Mouse (Mus musculus) 3134 (cell line): ENCODE measurements at regions not wholly inside any gene's neighbourhood (a gene's known extent, or its start where the extent isn't known, plus 50 kb on each side); places are given as distances from the start of the nearest gene placed in this dataset.

Source experiments
- DNase-seq: peaks from one replicate; pipeline ENCODE4 v3.0.0-alpha.2; 2011; ENCODE audit warnings: low spot score; ENCODE audit not compliant: insufficient read length; ENCODE audit errors: extremely low read depth

- DNase-seq, result no peak
These were observed 114.4 kb downstream of the Lca5 start for GRCm38 (mm10) chr9:83326437-83327086.

DNA sequence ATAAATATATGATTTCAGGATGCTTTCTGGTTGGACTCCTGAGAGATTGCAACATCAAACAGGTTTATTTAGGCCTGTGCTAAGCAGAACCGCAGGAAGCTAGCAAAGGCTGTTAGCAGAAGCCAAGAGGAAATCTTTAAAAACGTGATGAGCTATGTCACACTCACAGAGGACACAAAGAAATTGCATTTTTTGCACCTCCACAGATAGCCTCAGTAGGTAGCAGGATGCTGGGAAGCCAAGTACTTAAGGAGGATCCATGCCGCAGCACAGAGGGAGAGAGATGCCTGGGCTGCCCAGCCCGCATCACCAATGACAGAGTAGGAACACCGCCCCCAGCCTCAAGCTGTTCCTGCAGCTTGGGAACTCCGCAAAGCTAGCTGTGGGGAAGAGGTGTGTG is 115.0 kb downstream of the Lca5 start:
- DNase-seq, result no peak

DNA sequence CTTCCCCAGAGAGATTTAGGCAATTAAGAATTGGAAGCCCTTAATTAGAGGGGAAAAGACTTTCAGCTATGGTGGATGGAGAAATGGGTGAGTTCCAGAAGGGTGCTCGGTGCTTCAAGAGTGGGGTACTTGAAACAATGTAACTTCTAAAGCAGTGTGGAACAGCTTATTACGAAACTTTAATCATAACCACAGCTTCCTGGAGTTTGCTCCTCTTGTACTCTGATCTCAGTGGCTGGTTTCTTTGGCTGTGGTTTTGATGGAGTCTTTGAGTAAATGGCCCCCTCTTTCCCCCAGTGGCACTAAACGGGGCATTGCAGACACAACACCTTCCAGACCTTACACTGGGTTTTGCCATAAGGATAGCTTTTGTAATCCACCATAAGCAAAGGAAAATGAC is 116.6 kb downstream of the Lca5 start:
- DNase-seq, result no peak

DNA sequence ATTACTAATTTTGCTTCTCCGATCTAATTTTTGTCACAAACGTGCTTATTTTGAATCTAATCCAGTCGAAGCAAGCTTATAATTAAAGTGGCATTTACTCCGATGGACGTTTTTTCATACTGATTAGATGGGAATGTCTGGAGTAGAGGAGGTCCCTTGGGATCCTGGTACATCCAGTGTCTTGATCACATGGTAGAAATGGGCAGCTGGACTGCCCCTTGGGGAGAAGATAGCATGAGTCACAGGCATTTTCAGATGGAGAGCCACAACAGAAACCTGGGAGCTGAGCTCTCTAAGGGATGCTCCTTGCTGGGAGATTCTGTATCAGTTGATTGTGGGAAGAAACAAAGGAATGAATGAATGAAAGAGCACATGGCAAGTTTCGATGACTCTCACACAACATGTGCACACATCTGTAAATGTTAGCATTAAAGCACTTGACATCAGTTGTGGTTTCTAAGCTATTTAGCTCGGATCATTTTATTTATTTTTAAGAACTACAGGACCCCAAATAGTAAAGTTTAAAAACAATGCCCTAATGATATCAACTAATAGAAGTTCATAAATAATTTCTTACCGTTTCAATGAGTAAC is 117.8 kb downstream of the Lca5 start:
- DNase-seq, result peak; percentile 9

DNA sequence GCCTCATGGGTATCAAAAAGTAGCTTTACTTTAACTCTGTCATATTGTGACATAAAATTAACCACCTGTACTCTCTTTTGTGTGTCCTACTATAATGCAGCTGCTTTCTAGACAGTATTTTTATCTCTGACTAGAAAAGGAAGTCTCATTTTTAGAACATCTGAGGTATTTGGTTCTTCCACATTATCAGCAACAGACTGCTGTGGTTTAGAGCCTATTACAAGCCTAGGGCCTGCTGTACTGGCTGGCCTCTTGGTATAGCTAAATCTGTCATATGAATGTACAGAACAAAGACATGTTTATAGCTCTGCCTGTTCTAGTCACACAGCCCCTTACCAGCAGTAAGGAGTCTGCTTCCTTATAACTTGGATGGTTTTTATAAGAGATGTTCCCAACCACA is 119.1 kb downstream of the Lca5 start:
- DNase-seq, result no peak

DNA sequence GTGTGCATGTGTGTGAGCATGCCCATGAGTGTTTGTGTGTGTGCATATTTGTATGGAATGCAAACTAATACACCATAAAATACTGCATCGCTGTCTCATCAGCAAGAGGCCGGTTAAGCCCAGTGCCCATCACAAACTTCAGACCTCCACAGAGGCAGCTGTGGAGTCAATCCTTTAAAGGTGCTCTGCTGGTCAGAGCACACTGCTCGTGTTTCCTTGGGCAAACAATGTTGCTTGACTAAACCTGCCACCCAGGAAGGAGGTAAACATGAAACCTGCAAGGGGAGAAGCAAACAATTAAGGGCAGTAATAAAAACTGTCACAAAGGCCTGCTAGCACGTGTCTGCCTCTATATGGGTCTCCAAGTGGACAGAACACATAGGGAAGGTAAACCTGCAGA is 120.1 kb downstream of the Lca5 start:
- no peak for DNase-seq

GRCm38 (mm10) chr9:83316818-83317162 is 124.1 kb downstream of the Lca5 start:
- DNase-seq, result no peak

DNA sequence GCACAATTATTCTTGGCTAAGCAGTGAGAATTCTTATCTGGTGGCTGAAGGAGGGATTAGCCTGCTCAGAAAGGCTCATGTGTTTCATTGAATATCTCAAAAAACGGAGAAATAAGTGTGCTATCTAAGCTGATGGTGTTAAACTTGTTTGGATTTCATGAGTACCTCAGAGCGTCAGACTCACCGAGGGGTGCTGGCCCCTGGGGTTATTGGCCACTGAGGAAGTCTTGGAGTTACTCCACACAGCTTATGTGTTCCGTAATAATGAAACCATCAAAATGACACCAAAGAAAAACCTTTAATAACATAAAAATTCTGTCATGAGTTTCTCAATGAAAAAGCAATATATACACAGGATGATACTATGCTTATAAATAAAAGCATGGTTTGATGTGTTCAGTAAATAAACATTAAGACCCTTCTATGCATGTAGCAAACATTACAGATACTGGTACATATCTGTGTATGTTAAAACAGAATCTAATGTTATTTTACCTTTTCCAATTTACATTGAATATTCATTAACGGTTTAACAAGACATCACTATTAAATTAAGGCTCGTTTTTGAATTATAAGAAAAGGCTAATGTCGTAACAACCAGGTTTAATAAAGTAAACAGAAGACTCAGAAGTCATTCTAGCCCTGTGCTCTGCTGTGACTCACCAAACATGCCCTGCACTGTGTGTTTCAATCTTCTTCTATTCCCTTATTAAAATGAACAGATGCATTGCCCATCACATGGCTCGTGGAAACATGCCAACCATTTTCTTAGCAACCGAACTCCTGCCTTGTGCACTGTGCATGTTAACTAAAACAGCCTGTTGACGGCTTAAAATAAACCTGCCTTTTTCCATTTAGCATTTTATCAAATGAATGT is 124.7 kb downstream of the Lca5 start:
- peak; percentile 13 for DNase-seq

GRCm38 (mm10) chr9:83308771-83309170 is 132.2 kb downstream of the Lca5 start:
- no peak for DNase-seq

DNA sequence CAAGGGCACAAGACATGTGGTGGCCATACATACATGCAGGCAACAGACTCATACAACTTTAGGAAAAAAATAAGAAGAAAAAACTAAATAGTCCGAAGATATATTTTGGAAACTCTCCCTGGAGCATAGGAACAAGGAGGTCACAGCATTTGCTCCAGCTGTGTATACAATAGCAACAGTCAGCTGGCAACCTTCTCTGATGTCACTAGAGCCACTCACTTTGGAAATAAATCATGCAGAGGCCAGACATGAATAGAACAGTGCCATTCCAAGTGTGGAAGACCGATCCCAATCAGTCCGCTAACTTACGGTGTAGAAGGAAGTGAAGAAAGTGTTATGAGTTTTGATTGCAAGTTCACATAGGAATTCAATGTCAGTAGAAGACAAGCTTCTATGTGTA is 132.8 kb downstream of the Lca5 start:
- DNase-seq, result no peak

DNA sequence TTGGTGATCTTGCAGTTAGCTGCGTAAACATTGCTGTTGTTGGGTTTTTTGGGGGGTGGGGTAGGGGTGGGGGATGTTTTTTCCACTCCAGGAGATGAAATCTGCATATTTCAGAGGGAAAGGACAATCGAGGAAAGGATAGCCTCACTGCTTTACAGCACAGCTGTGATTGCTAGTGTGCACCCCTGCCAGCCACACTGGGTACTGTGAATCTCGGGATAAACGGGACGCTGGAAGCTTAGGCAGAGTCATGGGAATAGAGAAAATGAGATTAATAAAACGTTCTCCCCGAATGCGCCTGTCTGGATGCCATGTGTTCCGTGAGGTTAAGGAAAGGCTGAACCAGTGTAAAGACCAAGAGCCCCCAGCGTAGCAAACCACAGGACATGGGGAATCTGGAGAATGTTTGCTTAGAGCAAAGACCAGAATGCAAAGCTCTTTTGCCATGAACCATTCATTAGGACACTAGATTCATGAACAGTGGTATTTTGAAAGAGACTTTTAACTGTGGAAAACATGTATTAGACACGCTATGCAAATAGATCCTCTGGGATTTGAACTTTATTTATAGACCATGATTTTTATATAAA is 133.5 kb downstream of the Lca5 start:
- DNase-seq, result no peak

GRCm38 (mm10) chr9:83304925-83305324 is 136.0 kb downstream of the Lca5 start:
- no peak for DNase-seq

GRCm38 (mm10) chr9:83300500-83300899 is 140.4 kb downstream of the Lca5 start:
- DNase-seq, result no peak

DNA sequence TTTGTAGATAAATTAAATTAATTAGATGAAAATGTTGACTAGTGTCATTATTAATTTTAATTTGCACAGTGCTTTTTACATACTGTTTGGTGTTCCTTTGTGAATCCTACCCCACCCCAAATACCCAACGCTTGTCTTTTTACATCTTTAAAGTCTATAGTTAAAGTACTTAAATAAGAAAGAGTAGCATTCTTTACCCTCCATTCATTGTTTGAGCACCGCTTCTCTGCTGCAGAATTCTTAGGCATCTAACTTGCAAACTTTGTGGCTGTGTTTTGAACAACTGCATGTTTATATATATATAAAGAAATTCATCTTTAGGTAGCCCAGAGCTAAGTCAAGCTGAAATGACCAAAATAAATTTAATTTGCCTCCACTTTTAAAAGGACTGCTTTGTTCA is 140.9 kb downstream of the Lca5 start:
- no peak for DNase-seq

DNA sequence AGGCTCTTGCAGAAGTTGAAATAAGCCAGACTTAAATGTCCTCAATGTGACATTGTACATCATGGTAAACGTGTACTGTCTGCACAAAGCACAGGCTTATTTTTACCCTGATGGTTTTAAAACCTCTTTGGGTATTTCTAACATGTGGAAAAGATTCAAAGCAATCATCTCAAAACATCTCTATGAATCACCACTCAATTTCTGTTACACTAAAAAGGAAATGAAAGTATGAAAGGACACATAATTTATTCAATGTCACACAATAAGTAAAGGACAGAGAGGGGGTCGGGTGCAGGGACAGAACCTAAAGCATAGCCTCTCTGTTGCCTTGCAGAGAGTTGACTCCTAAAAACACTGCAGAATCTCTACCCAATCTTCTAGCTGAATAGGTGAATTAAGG is 141.3 kb downstream of the Lca5 start:
- DNase-seq, result no peak

GRCm38 (mm10) chr9:83295453-83295852 is 145.5 kb downstream of the Lca5 start:
- DNase-seq, result no peak

GRCm38 (mm10) chr9:83294441-83294840 is 146.5 kb downstream of the Lca5 start:
- DNase-seq, result no peak

DNA sequence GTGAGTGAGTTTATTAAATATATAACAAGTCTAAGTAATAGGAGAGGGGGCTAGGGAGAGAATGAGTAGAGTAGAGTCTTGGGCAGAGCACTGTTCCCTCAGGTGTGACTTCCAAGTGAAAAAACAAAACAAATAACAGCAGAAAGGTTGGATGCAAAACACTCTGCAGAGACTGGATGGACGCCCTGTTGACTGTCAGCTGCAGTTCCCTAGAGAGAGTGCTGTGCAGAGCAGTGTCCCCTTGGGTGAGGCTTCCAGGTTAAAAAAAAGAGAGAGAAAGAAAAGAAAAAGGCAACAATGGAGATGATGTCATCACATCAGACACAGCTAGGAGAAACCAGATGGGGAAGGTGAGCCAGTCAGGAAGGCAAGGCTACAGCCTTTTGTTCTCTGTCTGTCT is 137.6 kb upstream of the Hmgn3 start:
- no peak for DNase-seq

GRCm38 (mm10) chr9:83283662-83284061 is 137.2 kb upstream of the Hmgn3 start:
- no peak for DNase-seq

DNA sequence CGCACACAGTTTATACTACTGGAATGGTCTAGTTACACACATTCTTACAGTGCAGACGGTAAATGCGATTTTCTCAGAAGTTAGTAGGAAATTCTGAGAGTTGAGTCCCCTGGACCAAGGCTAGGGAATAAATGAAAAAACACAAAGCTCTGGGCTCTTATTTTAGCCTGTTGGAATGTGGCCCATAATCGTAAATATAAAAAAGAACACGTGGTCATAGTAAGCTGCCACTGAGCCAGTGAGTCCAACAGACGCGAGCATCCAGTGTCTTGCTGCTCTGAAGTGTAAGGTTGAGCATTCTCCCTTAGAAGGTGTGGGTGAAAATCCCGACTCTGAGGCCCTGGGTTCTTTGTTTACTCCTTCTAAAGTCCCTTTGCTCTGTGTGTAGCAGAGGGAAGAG is 136.8 kb upstream of the Hmgn3 start:
- DNase-seq, result no peak

- DNase-seq, result no peak
These were observed 131.3 kb upstream of the Hmgn3 start for GRCm38 (mm10) chr9:83277791-83278190.

DNA sequence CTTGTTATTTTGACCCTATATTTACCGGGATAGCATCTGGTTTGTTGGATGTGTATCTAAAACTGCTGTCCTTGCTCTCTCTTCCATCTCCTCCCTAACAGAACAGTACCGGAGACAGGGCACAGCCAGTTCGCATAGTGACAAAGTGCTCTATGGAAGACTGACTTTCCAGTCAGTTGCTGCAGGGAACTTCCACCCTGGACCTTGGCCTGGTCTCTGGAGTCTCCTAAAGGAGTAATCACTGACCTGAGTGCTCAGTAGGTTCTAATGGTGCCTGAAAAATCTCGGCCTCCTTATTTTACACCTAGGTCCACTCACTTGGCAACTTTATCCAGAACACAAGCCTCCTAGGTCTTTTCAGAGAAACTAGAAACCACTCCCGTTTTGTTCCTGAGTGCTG is 130.9 kb upstream of the Hmgn3 start:
- no peak for DNase-seq
